Mouse (Mus musculus): ENCODE data around the gene L3mbtl1. TPM values are rescaled to one million over a fixed set of nuclear protein-coding genes. Genes with fewer than 3 reads are reported as not detected.

Gene L3mbtl1
- polyA plus RNA-seq, 1 experiment from 2014 or later, result 0.02 TPM

DNA sequence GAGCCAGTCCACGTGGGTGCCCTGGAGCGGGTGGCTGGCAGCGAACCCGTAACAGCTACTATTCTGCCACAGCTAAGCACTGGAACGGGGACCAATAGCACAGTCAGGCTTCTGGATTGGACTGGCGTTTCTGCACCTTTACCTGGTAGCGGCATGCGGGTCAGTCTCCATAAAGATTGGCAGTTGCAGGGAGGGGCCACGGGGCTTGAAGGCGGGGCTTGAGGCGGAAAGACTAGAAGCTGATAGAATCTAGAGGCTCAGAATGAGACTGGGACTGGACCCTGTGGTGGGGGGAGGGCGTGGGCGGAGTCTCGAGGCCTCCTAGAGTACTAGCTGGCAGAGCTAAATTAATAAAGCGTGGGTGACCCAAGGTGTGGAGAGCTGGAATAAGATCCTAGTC lies 4.5 kb downstream of the L3mbtl1 start:
- 40% methylated on average over 15 of the region's 15 CpGs for WGBS
- Histone ChIP-seq H3K27ac (replicated peaks) (no peak overlapping the region), H3K36me3 (ENCODE audit: control insufficient read depth, insufficient read depth, low read length) (no peaks in the 10 kb centered on the region), H3K9ac (ENCODE audit: low read length) (no peak overlapping the region), H3K27me3 (ENCODE audit: control insufficient read depth, insufficient read depth, low read length) (no peaks in the 10 kb centered on the region), H3K4me3 (ENCODE audit: low read depth, low read length) (no peak overlapping the region), H3K4me1 (replicated peaks; ENCODE audit: control insufficient read depth, insufficient read depth) (peaks cover 6% of the 10 kb centered on the region; the same call in 1 of the 2 replicates), H3K9me3 (ENCODE audit: control insufficient read depth, low read length) (no peaks in the 10 kb centered on the region), H3K4me2 (replicated peaks; ENCODE audit: low read depth) (peak overlapping the region; percentile 38)
- ATAC-seq (ENCODE audit: low FRiP score, low TSS enrichment) (peak; percentile 45), DNase-seq (ENCODE audit: low spot score) (peak; percentile 56)
- TF ChIP-seq EP300 (optimal IDR thresholded peaks at IDR 0.05) (no peak), CTCF (IDR thresholded peaks at IDR 0.05; ENCODE audit: low read depth) (no peak)

DNA sequence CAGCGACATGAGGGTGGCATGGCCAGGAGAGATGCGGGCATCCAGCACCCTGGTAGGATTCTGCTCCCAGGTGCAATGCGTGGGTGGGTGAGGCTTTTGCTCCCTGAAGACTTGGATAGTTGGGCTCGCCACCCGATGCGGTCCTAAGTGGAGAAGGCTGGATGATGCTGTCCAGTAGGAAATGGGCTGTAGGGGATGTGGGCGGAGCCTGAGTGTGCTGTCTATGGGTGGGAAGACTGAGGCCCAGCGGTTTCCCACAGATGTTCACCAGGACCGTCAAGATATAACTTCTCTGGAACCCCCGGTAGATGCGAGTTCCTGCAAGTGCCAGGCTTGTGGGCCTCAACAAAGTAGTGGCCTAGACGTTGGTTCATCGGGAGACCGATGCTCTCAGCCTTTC lies 4.9 kb downstream of the L3mbtl1 start:
- TF ChIP-seq EP300 (optimal IDR thresholded peaks at IDR 0.05), result no peak
- TF ChIP-seq CTCF (IDR thresholded peaks at IDR 0.05; ENCODE audit: low read depth), result no peak
- Histone ChIP-seq H3K27me3 (ENCODE audit: control insufficient read depth, insufficient read depth, low read length) (no peaks in the 10 kb centered on the region), H3K4me2 (replicated peaks; ENCODE audit: low read depth) (peak overlapping the region; percentile 38), H3K36me3 (ENCODE audit: control insufficient read depth, insufficient read depth, low read length) (no peaks in the 10 kb centered on the region), H3K4me1 (replicated peaks; ENCODE audit: control insufficient read depth, insufficient read depth) (peaks cover 3% of the 10 kb centered on the region; the same call in 1 of the 2 replicates), H3K4me3 (ENCODE audit: low read depth, low read length) (no peak overlapping the region), H3K9me3 (ENCODE audit: control insufficient read depth, low read length) (no peaks in the 10 kb centered on the region), H3K9ac (ENCODE audit: low read length) (no peak overlapping the region), H3K27ac (replicated peaks) (no peak overlapping the region)
- WGBS, result 69% methylated on average over 14 of the region's 14 CpGs
- ATAC-seq (ENCODE audit: low FRiP score, low TSS enrichment) (0 out of 2 replicates have a peak, but pooled peaks have one; percentile 3), DNase-seq (ENCODE audit: low spot score) (no peak)

DNA sequence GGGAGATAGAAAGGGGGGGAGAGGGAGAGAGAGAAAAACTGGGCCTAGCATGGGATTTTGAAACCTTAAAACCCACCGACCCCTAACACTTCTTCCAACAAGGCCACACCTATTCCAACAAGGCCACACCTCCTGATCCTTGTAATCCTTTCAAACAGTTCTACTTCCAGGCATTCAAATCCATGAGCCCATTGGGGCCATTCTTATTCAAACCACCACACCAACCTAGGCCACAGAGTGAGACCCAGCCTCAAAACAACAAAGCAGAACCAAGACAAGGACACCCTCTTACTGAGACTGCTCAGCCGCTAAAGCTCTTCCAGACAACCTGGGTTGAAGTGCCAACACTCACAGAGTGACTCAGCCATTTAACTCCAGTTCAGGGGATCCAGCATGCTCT lies 7.5 kb downstream of the L3mbtl1 start:
- H3K27ac ChIP-seq (replicated peaks), result no peak overlapping the region
- no peaks in the 10 kb centered on the region for H3K4me1 ChIP-seq (replicated peaks; ENCODE audit: control insufficient read depth, insufficient read depth)
- no peak for ATAC-seq (ENCODE audit: low FRiP score, low TSS enrichment)
- DNase-seq (ENCODE audit: low spot score), result no peak
- no peaks in the 10 kb centered on the region for H3K27me3 ChIP-seq (ENCODE audit: control insufficient read depth, insufficient read depth, low read length)
- H3K4me3 ChIP-seq (ENCODE audit: low read depth, low read length), result no peak overlapping the region
- TF ChIP-seq EP300 (optimal IDR thresholded peaks at IDR 0.05) (no peak), CTCF (IDR thresholded peaks at IDR 0.05; ENCODE audit: low read depth) (no peak)
- WGBS, result 97% methylated on average over 2 of the region's 2 CpGs
- no peaks in the 10 kb centered on the region for H3K9me3 ChIP-seq (ENCODE audit: control insufficient read depth, low read length)
- H3K4me2 ChIP-seq (replicated peaks; ENCODE audit: low read depth), result no peak overlapping the region
- no peaks in the 10 kb centered on the region for H3K36me3 ChIP-seq (ENCODE audit: control insufficient read depth, insufficient read depth, low read length)
- no peak overlapping the region for H3K9ac ChIP-seq (ENCODE audit: low read length)

DNA sequence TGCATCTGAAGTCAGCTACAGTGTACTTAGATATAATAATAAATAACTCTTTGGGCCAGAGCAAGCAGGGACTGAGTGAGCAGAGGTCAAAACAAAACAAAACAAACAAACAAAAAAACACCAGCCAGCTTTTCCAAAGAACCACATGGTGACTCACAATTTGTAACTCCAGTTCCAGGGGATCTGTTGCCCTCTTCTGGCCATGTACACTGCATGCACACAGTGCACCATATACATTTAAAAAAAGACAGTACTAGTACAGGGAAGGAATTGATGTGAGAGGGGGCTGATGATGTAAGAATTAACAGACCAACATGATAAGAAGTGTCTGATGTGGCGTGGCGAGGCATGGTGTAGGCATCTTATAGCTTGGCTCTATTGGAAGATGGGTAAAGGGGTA lies 13.6 kb downstream of the L3mbtl1 start:
- ATAC-seq (ENCODE audit: low FRiP score, low TSS enrichment), result no peak
- no peak for DNase-seq (ENCODE audit: low spot score)
- peak; percentile 56 for TF ChIP-seq CTCF (IDR thresholded peaks at IDR 0.05; ENCODE audit: low read depth)
- TF ChIP-seq EP300 (optimal IDR thresholded peaks at IDR 0.05), result no peak
- WGBS, result 92% methylated on average over 2 of the region's 2 CpGs
- no peak overlapping the region for H3K4me3 ChIP-seq (ENCODE audit: low read depth, low read length)
- no peak overlapping the region for H3K27ac ChIP-seq (replicated peaks)
- no peak overlapping the region for H3K4me2 ChIP-seq (replicated peaks; ENCODE audit: low read depth)
- no peaks in the 10 kb centered on the region for H3K27me3 ChIP-seq (ENCODE audit: control insufficient read depth, insufficient read depth, low read length)
- H3K9ac ChIP-seq (ENCODE audit: low read length), result no peak overlapping the region
- no peaks in the 10 kb centered on the region for H3K9me3 ChIP-seq (ENCODE audit: control insufficient read depth, low read length)
- H3K36me3 ChIP-seq (ENCODE audit: control insufficient read depth, insufficient read depth, low read length), result no peaks in the 10 kb centered on the region
- H3K4me1 ChIP-seq (replicated peaks; ENCODE audit: control insufficient read depth, insufficient read depth), result no peaks in the 10 kb centered on the region

DNA sequence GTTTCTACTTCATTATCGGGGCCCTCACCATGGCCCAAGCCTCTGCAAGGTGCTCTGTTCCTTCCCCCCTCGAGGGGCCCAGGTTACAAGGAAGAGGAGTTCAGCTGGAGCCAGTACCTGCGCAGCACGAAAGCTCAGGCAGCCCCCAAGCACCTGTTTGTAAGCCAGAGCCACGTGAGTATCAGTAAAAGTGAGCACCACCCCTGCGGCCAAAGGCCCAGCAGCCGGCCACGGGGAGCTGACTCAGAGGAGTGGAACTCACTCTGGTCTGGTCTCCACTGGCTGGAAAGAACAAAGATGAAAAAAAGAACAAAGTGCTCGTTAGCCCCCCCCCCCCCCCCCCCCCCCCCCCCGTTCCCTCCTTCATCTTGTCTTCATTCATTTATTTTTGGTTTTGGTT lies 18.0 kb downstream of the L3mbtl1 start:
- no peak for TF ChIP-seq EP300 (optimal IDR thresholded peaks at IDR 0.05)
- TF ChIP-seq CTCF (IDR thresholded peaks at IDR 0.05; ENCODE audit: low read depth), result no peak
- Histone ChIP-seq H3K27ac (replicated peaks) (no peak overlapping the region), H3K9ac (ENCODE audit: low read length) (no peak overlapping the region), H3K27me3 (ENCODE audit: control insufficient read depth, insufficient read depth, low read length) (no peaks in the 10 kb centered on the region), H3K9me3 (ENCODE audit: control insufficient read depth, low read length) (no peaks in the 10 kb centered on the region), H3K4me1 (replicated peaks; ENCODE audit: control insufficient read depth, insufficient read depth) (no peaks in the 10 kb centered on the region), H3K36me3 (ENCODE audit: control insufficient read depth, insufficient read depth, low read length) (no peaks in the 10 kb centered on the region), H3K4me3 (ENCODE audit: low read depth, low read length) (no peak overlapping the region), H3K4me2 (replicated peaks; ENCODE audit: low read depth) (no peak overlapping the region)
- WGBS, result 55% methylated on average over 9 of the region's 10 CpGs
- no peak for ATAC-seq (ENCODE audit: low FRiP score, low TSS enrichment)
- DNase-seq (ENCODE audit: low spot score), result no peak

DNA sequence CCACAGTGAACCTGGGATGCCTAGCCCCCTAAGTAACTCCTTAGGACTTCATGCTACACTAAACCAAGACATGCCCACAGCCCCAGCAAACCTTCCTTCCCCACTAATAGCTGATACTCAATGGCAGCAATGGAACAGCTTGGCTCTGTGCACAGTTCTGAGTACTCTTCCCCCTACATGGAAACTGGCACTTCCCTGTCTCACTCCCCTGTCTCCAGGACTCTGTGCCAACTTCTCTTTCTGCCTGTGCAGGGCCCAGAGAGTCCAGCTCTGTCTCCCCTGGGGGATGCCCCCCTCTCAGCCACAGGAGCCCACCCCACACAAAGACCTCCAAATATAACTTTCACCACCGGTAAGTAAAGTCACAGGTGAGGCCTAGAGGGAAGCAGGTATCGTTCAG lies 23.5 kb downstream of the L3mbtl1 start:
- Histone ChIP-seq H3K9me3 (ENCODE audit: control insufficient read depth, low read length) (no peaks in the 10 kb centered on the region), H3K27me3 (ENCODE audit: control insufficient read depth, insufficient read depth, low read length) (no peaks in the 10 kb centered on the region), H3K4me2 (replicated peaks; ENCODE audit: low read depth) (no peak overlapping the region), H3K27ac (replicated peaks) (no peak overlapping the region), H3K36me3 (ENCODE audit: control insufficient read depth, insufficient read depth, low read length) (no peaks in the 10 kb centered on the region), H3K9ac (ENCODE audit: low read length) (no peak overlapping the region), H3K4me1 (replicated peaks; ENCODE audit: control insufficient read depth, insufficient read depth) (no peaks in the 10 kb centered on the region), H3K4me3 (ENCODE audit: low read depth, low read length) (no peak overlapping the region)
- DNase-seq (ENCODE audit: low spot score), result no peak
- TF ChIP-seq EP300 (optimal IDR thresholded peaks at IDR 0.05) (no peak), CTCF (IDR thresholded peaks at IDR 0.05; ENCODE audit: low read depth) (no peak)
- no peak for ATAC-seq (ENCODE audit: low FRiP score, low TSS enrichment)
- 81% methylated on average over 2 of the region's 2 CpGs for WGBS
